Mouse (Mus musculus) lung, embryonic 16.5 days (tissue): ENCODE data around the gene Serpinh1. TPM values are rescaled to one million over a fixed set of nuclear protein-coding genes. Genes with fewer than 3 reads are reported as not detected.
A peak's percentile ranks its signal among the peaks of the same experiment; 100 is the strongest.

ENCODE experiments used
- ATAC-seq: fragments of 200-750 bp; cut with Nextera tagmentation; 2 replicates; pipeline ENCODE4 v1.8.0; 2017; ENCODE audit warnings: low read depth, mild to moderate bottlenecking, moderate library complexity
- H3K27ac ChIP-seq: fragments of 300-500 bp; sonication (generic); 2 replicates; pipeline ENCODE4 v1.5.1; 2014; ENCODE audit warnings: mild to moderate bottlenecking, control low read depth, low read length
- H3K27me3 ChIP-seq: fragments of 300-500 bp; sonication (generic); 2 replicates; pipeline ENCODE4 v1.6.1; 2014; ENCODE audit warnings: low read depth, low read length, mixed read lengths; ENCODE audit not compliant: control insufficient read depth, insufficient read depth
- H3K36me3 ChIP-seq: fragments of 300-500 bp; sonication (generic); 2 replicates; pipeline ENCODE4 v1.6.1; 2014; ENCODE audit warnings: low read length; ENCODE audit not compliant: control insufficient read depth, insufficient read depth
- H3K4me1 ChIP-seq: fragments of 300-500 bp; sonication (generic); replicated peaks from 2 replicates; pipeline ENCODE4 v1.6.1; 2014; ENCODE audit warnings: low read length, mixed read lengths; ENCODE audit not compliant: control insufficient read depth, insufficient read depth
- H3K4me2 ChIP-seq: fragments of 300-500 bp; sonication (generic); 2 replicates; pipeline ENCODE4 v1.6.1; 2014; ENCODE audit warnings: low read depth, low read length, control low read depth
- H3K4me3 ChIP-seq: fragments of 300-500 bp; sonication (generic); 2 replicates; pipeline ENCODE4 v1.5.1; 2014; ENCODE audit warnings: mild to moderate bottlenecking, low read length, control low read depth
- H3K9ac ChIP-seq: fragments of 300-500 bp; sonication (generic); 2 replicates; pipeline ENCODE4 v1.6.1; 2014; ENCODE audit warnings: low read length, control low read depth
- H3K9me3 ChIP-seq: fragments of 300-500 bp; sonication (generic); 2 replicates; pipeline ENCODE4 v1.6.1; 2016; ENCODE audit warnings: low read length; ENCODE audit not compliant: control insufficient read depth
- WGBS: fragments of 180-500 bp; shearing (Covaris S2); extraction: QIAGEN DNeasy Blood & Tissue Kit; methylation state at CpG from one replicate; pipeline ENCODE4 v1.1.7; 2014; 5-methylcytosine and 5-hydroxymethylcytosine counted together
- polyA plus RNA-seq: library from polyadenylated mRNA; unstranded; fragments of >200 nt; fragmentation: Nextera tagmentation; extraction: Ambion mirVana; gene quantifications from 2 replicates; pipeline ENCODE4 v1.2.1, GENCODE M21; 2015

The Serpinh1 gene
- polyA plus RNA-seq, 1 experiment from 2014 or later = 1,766 TPM

- Histone ChIP-seq H3K9me3 (no peaks in the 10 kb centered on the region), H3K4me2 (no peak overlapping the region), H3K9ac (no peak overlapping the region), H3K4me3 (no peak overlapping the region), H3K27me3 (no peaks in the 10 kb centered on the region), H3K36me3 (no peaks in the 10 kb centered on the region), H3K4me1 (peaks cover 12% of the 10 kb centered on the region), H3K27ac (no peak overlapping the region)
- no peak for ATAC-seq
- WGBS = 48% methylated on average over 3 of the region's 3 CpGs
Measured at GRCm38 (mm10) chr7:99306640-99307039, 46.4 kb downstream of the Serpinh1 start.

GRCm38 (mm10) chr7:99305688-99306087 lies 47.4 kb downstream of the Serpinh1 start:
- WGBS = 63% methylated on average over 4 of the region's 4 CpGs
- Histone ChIP-seq H3K27ac (no peak overlapping the region), H3K9me3 (no peaks in the 10 kb centered on the region), H3K4me2 (no peak overlapping the region), H3K36me3 (no peaks in the 10 kb centered on the region), H3K27me3 (no peaks in the 10 kb centered on the region), H3K9ac (no peak overlapping the region), H3K4me3 (no peak overlapping the region), H3K4me1 (peaks cover 9% of the 10 kb centered on the region)
- ATAC-seq = no peak

GRCm38 (mm10) chr7:99304949-99305372 lies 48.1 kb downstream of the Serpinh1 start:
- H3K4me2 ChIP-seq = no peak overlapping the region
- peaks cover 9% of the 10 kb centered on the region for H3K4me1 ChIP-seq
- no peak overlapping the region for H3K27ac ChIP-seq
- H3K9me3 ChIP-seq = no peaks in the 10 kb centered on the region
- no peaks in the 10 kb centered on the region for H3K36me3 ChIP-seq
- H3K9ac ChIP-seq = no peak overlapping the region
- peak; percentile 87 for ATAC-seq
- no peaks in the 10 kb centered on the region for H3K27me3 ChIP-seq
- WGBS = 25% methylated on average over 5 of the region's 5 CpGs
- no peak overlapping the region for H3K4me3 ChIP-seq

- no peaks in the 10 kb centered on the region for H3K36me3 ChIP-seq
- WGBS = 69% methylated on average over 6 of the region's 6 CpGs
- no peak for ATAC-seq
- no peak overlapping the region for H3K4me2 ChIP-seq
- H3K27ac ChIP-seq = no peak overlapping the region
- no peak overlapping the region for H3K4me3 ChIP-seq
- H3K27me3 ChIP-seq = no peaks in the 10 kb centered on the region
- H3K4me1 ChIP-seq = peaks cover 9% of the 10 kb centered on the region
- H3K9me3 ChIP-seq = no peaks in the 10 kb centered on the region
- H3K9ac ChIP-seq = no peak overlapping the region
Measured at GRCm38 (mm10) chr7:99304029-99304428, 49.0 kb downstream of the Serpinh1 start.

GRCm38 (mm10) chr7:99300650-99301175 lies 52.3 kb downstream of the Serpinh1 start:
- H3K4me1 ChIP-seq = peaks cover 7% of the 10 kb centered on the region
- WGBS = 33% methylated on average over 3 of the region's 3 CpGs
- no peak overlapping the region for H3K4me2 ChIP-seq
- no peak overlapping the region for H3K9ac ChIP-seq
- H3K4me3 ChIP-seq = no peak overlapping the region
- H3K27me3 ChIP-seq = no peaks in the 10 kb centered on the region
- no peaks in the 10 kb centered on the region for H3K36me3 ChIP-seq
- H3K9me3 ChIP-seq = no peaks in the 10 kb centered on the region
- ATAC-seq = no peak
- no peak overlapping the region for H3K27ac ChIP-seq

Other genes with a start within 250 kb of the Serpinh1 start
- gene Uvrag, start 212.1 kb downstream of the Serpinh1 start, polyA plus RNA-seq = 22.4 and 24.1 TPM in 2 replicates
- 38.3 and 41.9 TPM in 2 replicates for gene Dgat2, start 170.5 kb downstream of the Serpinh1 start, polyA plus RNA-seq
- 0.80 and 0.94 TPM in 2 replicates for gene Mogat2, start 114.6 kb downstream of the Serpinh1 start, polyA plus RNA-seq
- 3.0 and 3.2 TPM in 2 replicates for gene Map6, start 85.8 kb downstream of the Serpinh1 start, polyA plus RNA-seq
- gene Gdpd5, start 28.2 kb upstream of the Serpinh1 start, polyA plus RNA-seq = 22.4 and 24.1 TPM in 2 replicates
- 0.24 and 0.30 TPM in 2 replicates for gene Klhl35, start 112.8 kb upstream of the Serpinh1 start, polyA plus RNA-seq
- 818 and 826 TPM in 2 replicates for gene Rps3, start 130.5 kb upstream of the Serpinh1 start, polyA plus RNA-seq
- gene Arrb1, start 182.2 kb upstream of the Serpinh1 start, polyA plus RNA-seq = 20.6 and 20.9 TPM in 2 replicates